Mouse (Mus musculus) lung, embryonic 15.5 days (tissue): ENCODE data around the gene 2610008E11Rik. TPM values are rescaled to one million over a fixed set of nuclear protein-coding genes. Genes with fewer than 3 reads are reported as not detected.
A peak's percentile ranks its signal among the peaks of the same experiment; 100 is the strongest.

Source experiments
- ATAC-seq: fragments of 200-750 bp; cut with Nextera tagmentation; 2 replicates; pipeline ENCODE4 v1.8.0; 2017; ENCODE audit warnings: moderate number of reproducible peaks, borderline replicate concordance; ENCODE audit not compliant: low FRiP score, low TSS enrichment; ENCODE audit errors: extremely low read depth
- H3K27ac ChIP-seq: fragments of 300-500 bp; sonication (generic); 2 replicates; pipeline ENCODE4 v1.5.1; 2015; ENCODE audit warnings: moderate library complexity, mild to moderate bottlenecking, inconsistent platforms
- H3K27me3 ChIP-seq: fragments of 300-500 bp; sonication (generic); 2 replicates; pipeline ENCODE4 v1.6.1; 2015; ENCODE audit warnings: inconsistent platforms
- H3K36me3 ChIP-seq: fragments of 300-500 bp; sonication (generic); 2 replicates; pipeline ENCODE4 v1.6.1; 2015; ENCODE audit warnings: inconsistent platforms
- H3K4me1 ChIP-seq: fragments of 300-500 bp; sonication (generic); 2 replicates; pipeline ENCODE4 v1.6.1; 2015; ENCODE audit warnings: inconsistent platforms
- H3K4me2 ChIP-seq: fragments of 300-500 bp; sonication (generic); 2 replicates; pipeline ENCODE4 v1.6.1; 2015; ENCODE audit warnings: inconsistent platforms, mild to moderate bottlenecking, moderate library complexity
- H3K4me3 ChIP-seq: fragments of 300-500 bp; sonication (generic); 2 replicates; pipeline ENCODE4 v1.5.1; 2015; ENCODE audit warnings: mild to moderate bottlenecking, inconsistent platforms
- H3K9ac ChIP-seq: fragments of 300-500 bp; sonication (generic); 2 replicates; pipeline ENCODE4 v1.6.1; 2015; ENCODE audit warnings: inconsistent platforms
- H3K9me3 ChIP-seq: fragments of 300-500 bp; sonication (generic); 2 replicates; pipeline ENCODE4 v1.6.1; 2016; ENCODE audit warnings: inconsistent platforms
- WGBS: fragments of 180-500 bp; shearing (Covaris S2); methylation state at CpG from one replicate; pipeline ENCODE4 v1.1.7; 2015; 5-methylcytosine and 5-hydroxymethylcytosine counted together
- polyA plus RNA-seq: library from polyadenylated mRNA; unstranded; fragments of >200 nt; fragmentation: Nextera tagmentation; extraction: Ambion mirVana; gene quantifications from 2 replicates; pipeline ENCODE4 v1.2.1, GENCODE M21; 2015

2610008E11Rik gene
- 27.9 and 31.1 TPM in 2 replicates for polyA plus RNA-seq

DNA sequence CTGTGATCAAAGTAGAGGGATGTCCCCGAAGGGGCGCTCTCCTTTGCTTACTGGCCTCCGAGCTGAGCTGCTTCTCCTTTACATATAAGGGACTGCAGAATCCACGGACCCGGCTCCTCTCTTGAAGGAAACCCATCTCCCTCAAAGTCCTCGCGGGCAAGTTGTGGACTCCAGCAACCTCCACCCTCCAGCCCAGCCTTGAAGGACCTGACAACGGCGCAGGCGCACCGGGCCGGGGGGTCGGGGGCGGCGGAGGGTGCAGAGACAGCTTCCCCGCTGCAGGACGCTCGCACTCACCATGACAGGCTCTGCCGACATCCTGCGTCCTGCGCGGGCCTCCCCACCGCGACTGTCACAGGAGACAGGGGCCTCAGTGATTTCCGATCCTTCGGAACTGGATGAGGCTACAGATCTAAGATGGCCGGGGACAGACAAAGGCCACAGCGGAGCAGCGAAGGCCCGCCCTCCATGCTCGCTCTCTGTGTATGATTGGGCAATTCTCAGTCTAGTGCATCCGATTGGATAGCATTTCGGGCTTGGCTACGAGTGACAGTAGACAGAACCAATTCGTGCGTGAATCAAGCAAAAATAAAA, at the start of gene 2610008E11Rik:
Gene 2610008E11Rik, minus strand, starts transcription at position 440 of the 594 bp plus-strand sequence.
- ATAC-seq, result peak; percentile 100

DNA sequence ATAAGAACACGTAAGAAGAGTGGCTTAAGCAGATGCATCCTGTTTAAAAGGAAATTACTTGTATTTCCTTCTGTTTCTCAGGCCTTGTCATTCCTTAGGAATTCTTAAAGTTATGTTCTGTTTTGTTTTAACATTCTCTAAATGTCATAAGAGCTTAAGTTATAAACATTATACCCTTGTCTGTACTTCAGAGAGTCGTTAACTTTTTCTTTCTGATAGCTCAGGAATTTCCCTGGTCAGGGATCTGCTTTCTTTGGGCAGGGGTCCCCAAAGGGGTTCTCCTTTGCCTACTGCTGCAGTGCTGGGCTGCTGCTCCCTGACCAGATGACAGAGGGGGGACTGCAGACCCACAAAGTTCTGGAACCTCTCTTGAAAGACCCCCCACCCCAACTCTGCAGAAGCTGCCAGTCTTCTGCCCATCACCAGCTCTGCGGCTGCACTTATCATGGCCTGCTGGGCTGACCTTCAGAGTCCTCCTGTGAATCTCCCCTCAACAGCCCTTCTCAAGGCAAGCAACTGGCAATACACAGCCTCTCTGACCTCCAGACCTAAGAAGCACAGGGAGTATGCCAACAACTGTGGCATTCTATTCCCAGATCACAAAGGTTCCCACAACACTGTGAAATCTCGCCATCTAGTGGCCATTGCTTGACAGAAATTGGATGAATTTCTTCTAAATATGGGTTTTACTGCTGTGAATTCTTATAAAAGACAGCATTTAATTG, 18.9 kb upstream of the 2610008E11Rik start:
- ATAC-seq, result peak; percentile 74; the same call in 1 of the 2 replicates
- H3K9ac ChIP-seq, result no peak overlapping the region
- peaks cover 8% of the 10 kb centered on the region for H3K4me1 ChIP-seq
- 19% methylated on average over 4 of the region's 4 CpGs for WGBS
- no peak overlapping the region for H3K4me2 ChIP-seq
- H3K9me3 ChIP-seq, result no peaks in the 10 kb centered on the region
- no peaks in the 10 kb centered on the region for H3K36me3 ChIP-seq
- no peak overlapping the region for H3K4me3 ChIP-seq
- H3K27me3 ChIP-seq, result no peaks in the 10 kb centered on the region
- peak overlapping the region; percentile 83 for H3K27ac ChIP-seq

More for the DNA sequence above, at the start of gene 2610008E11Rik:
- H3K4me2 ChIP-seq, result peak within 1 kb of the TSS; percentile 63
- H3K9me3 ChIP-seq, result no peaks in the 10 kb centered on the region
- peak within 1 kb of the TSS; percentile 99 for H3K9ac ChIP-seq
- no peaks in the 10 kb centered on the region for H3K27me3 ChIP-seq
- WGBS, result under 1% methylated on average over 36 of the region's 36 CpGs
- peaks cover 18% of the 10 kb centered on the region for H3K36me3 ChIP-seq
- H3K27ac ChIP-seq, result peak within 1 kb of the TSS; percentile 98
- peaks cover 20% of the 10 kb centered on the region for H3K4me1 ChIP-seq
- H3K4me3 ChIP-seq, result peak within 1 kb of the TSS; percentile 93

DNA sequence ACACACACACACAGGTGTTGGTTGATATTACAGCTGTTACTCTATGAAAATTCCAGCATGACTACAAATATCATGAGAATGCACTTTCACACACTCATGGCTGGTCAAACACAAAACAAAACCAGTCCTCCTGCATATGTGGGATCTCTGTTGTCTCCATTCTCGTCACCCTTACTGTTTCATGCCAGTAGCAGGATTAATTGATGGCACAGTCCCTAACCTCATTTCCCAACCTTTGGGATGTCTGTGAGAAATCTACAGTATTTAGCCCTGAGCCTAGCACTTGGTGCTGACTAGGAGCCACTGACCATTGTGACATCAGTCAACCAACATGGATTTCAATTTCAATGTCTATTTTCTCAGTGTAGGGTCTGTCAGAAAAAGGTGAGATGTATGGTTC, 17.7 kb upstream of the 2610008E11Rik start:
- Histone ChIP-seq H3K27me3 (no peaks in the 10 kb centered on the region), H3K27ac (no peak overlapping the region), H3K4me3 (no peak overlapping the region), H3K36me3 (no peaks in the 10 kb centered on the region), H3K4me1 (peaks cover 8% of the 10 kb centered on the region), H3K9me3 (no peaks in the 10 kb centered on the region), H3K9ac (no peak overlapping the region), H3K4me2 (no peak overlapping the region)
- no peak for ATAC-seq
- 78% methylated on average over 1 of the region's 1 CpGs for WGBS

DNA sequence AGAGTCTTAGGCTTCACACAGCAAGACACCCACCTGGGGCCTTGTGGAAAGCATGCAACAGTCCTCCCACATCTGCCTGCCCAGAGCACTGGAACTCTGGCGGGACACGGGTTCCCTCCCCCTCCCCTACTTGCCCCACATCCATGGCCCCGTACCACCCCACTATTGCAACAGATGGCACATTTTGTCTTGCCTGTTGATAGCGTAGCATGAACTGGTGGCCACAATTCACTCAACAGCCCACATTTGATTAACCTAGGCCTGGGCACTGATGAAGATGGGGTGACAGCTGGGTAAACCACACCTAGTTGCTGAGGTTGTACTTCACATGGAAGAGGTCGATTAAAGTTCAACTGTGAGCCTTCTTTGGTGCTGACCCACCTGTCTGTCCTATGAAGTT, 13.1 kb upstream of the 2610008E11Rik start:
- H3K9ac ChIP-seq, result no peak overlapping the region
- no peaks in the 10 kb centered on the region for H3K9me3 ChIP-seq
- H3K4me2 ChIP-seq, result no peak overlapping the region
- 83% methylated on average over 5 of the region's 5 CpGs for WGBS
- H3K27me3 ChIP-seq, result no peaks in the 10 kb centered on the region
- no peaks in the 10 kb centered on the region for H3K36me3 ChIP-seq
- no peak overlapping the region for H3K27ac ChIP-seq
- peaks cover 13% of the 10 kb centered on the region for H3K4me1 ChIP-seq
- no peak overlapping the region for H3K4me3 ChIP-seq
- ATAC-seq, result no peak

DNA sequence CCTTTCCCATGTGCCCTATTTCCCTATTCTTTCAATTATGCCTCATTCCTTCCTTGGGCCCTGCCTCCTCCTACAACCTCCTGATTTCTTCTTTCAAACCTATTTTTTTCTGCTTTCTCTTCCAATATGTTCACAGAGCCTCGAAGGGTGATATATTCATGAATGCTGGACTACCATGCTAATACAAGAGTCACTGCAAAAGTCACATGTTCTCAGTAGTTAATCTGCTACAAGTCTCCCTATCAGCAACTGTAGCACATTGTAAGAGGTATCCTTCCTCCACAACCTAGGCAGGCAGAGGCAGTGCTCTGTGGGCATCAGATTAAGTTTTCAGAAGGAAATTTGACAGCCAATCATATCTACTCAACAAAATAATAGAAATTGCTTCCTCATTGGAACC, 11.8 kb upstream of the 2610008E11Rik start:
- H3K36me3 ChIP-seq, result no peaks in the 10 kb centered on the region
- H3K27me3 ChIP-seq, result no peaks in the 10 kb centered on the region
- H3K4me1 ChIP-seq, result peaks cover 12% of the 10 kb centered on the region
- H3K9me3 ChIP-seq, result no peaks in the 10 kb centered on the region
- H3K4me3 ChIP-seq, result no peak overlapping the region
- H3K9ac ChIP-seq, result no peak overlapping the region
- no peak overlapping the region for H3K4me2 ChIP-seq
- WGBS, result 79% methylated on average over 1 of the region's 1 CpGs
- ATAC-seq, result no peak
- H3K27ac ChIP-seq, result no peak overlapping the region

DNA sequence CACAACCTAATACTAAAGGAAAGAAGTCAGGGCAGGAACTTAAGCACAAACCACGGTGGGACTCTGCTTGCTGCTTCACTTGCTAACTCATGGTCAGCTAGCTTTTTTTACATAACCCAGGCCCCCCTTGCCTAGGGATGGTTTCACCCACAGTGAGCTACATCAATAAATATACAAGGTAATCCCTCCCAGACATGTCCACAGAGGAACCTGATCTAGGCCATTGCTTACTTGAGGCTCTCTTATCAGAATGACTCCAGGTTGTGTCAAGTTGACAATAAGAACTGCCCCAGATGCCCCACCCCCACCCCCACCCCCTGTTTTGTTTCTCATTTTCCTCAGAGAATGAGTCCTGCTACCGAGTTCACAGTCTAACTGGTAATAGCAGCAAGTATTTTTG, 10.1 kb upstream of the 2610008E11Rik start:
- no peak for ATAC-seq

DNA sequence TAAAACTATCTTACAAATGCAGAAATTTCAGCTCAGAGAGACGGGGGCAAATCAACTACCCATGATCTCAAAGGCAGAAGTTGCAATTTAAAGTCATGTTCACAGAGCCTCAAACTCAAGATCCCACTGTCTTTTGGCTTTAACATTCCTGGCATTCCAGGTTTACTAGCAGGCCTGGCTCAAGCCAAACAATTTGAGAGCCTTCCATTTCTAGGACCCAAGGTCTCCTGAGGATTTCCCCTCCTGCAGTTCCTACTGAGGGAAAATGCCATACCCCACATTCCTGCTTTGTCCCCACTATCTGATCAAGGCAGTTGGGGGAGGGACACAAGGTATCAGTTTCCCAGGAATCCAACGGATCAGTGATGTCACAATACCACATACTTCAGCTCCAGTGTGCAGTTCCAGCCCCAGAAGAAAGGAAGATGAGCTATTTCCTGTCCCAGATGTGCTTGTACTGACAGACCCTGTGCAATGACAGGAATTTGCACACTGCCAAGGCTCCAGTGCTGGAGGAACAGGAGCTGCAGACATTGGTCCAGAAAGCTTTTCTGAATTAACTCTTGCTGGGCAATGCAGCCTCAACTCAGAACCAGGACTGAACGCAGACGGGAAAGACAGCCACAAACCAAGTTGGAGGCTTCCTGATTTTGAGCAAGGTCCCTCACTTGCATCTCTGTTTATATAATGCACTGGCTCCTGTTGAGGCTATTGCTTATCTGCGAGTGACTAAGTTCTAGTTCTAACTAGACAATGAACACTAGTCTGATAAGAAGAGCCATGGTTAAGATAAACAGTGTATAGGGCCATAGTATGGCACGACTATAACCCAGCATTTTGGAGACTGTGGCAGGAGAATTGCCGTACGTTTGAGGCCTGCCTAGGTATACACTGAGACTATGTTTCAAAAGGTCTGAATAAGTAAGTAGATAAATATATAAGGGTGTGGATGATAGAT, 9.2 kb upstream of the 2610008E11Rik start:
- Histone ChIP-seq H3K4me3 (no peak overlapping the region), H3K9ac (no peak overlapping the region), H3K27ac (peak overlapping the region; percentile 3; the same call in 1 of the 2 replicates), H3K4me1 (peaks cover 12% of the 10 kb centered on the region), H3K36me3 (no peaks in the 10 kb centered on the region), H3K9me3 (no peaks in the 10 kb centered on the region), H3K27me3 (no peaks in the 10 kb centered on the region), H3K4me2 (no peak overlapping the region)
- ATAC-seq, result peak; percentile 58; the same call in 1 of the 2 replicates
- 30% methylated on average over 8 of the region's 8 CpGs for WGBS

More for the DNA sequence above, 10.1 kb upstream of the 2610008E11Rik start:
- Histone ChIP-seq H3K36me3 (no peaks in the 10 kb centered on the region), H3K4me3 (no peak overlapping the region), H3K27ac (no peak overlapping the region), H3K9ac (no peak overlapping the region), H3K27me3 (no peaks in the 10 kb centered on the region), H3K4me1 (peaks cover 12% of the 10 kb centered on the region), H3K4me2 (no peak overlapping the region), H3K9me3 (no peaks in the 10 kb centered on the region)
- 65% methylated on average over 2 of the region's 2 CpGs for WGBS

DNA sequence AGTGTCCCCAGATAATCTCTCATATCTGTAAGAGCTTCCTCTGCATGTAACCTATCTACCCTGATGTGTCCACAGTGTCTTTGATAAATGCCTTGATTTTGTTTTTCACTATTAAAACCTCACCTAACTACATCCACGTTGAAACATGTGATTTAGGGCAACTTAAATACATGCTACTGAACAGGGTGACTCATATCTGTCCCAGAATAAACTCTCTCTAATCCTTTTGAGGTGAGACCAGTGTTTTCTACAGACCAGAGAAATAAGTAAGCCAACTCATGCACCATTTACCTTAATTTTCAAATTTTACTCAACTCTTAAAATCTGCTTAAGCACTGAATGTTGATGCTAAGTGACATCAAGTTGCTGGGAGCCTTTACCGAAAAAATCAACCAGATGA, 694 bp downstream of the 2610008E11Rik start:
- Histone ChIP-seq H3K9me3 (no peaks in the 10 kb centered on the region), H3K9ac (peak overlapping the region; percentile 99), H3K27me3 (no peaks in the 10 kb centered on the region), H3K4me3 (peak overlapping the region; percentile 93), H3K4me2 (peak overlapping the region; percentile 63), H3K27ac (peak overlapping the region; percentile 98), H3K4me1 (peaks cover 20% of the 10 kb centered on the region), H3K36me3 (peaks cover 23% of the 10 kb centered on the region)
- ATAC-seq, result no peak
- WGBS, result 3% methylated on average over 2 of the region's 2 CpGs

DNA sequence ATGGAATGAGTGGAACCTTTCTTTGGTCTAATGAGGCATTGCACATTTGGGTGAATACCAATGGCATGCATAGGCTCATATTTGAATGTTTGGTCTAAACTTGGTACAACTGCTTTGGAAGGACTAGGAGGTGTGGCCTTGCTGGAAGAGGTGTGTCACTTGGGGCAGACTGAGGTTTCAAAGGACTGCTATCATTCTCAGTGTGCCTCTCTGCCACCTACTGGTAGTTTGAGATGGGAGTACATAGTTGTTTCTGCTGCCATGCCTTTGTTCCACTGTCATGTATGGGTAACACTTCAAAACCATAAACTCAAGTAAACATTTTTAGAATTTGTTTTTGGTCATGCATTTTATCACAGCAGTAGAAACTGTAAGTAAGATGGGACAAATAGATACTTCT, 5.7 kb downstream of the 2610008E11Rik start:
- Histone ChIP-seq H3K36me3 (peaks cover 60% of the 10 kb centered on the region), H3K27me3 (no peaks in the 10 kb centered on the region), H3K4me2 (no peak overlapping the region), H3K9me3 (no peaks in the 10 kb centered on the region), H3K4me1 (peaks cover 23% of the 10 kb centered on the region), H3K9ac (no peak overlapping the region), H3K27ac (no peak overlapping the region), H3K4me3 (no peak overlapping the region)
- ATAC-seq, result no peak

DNA sequence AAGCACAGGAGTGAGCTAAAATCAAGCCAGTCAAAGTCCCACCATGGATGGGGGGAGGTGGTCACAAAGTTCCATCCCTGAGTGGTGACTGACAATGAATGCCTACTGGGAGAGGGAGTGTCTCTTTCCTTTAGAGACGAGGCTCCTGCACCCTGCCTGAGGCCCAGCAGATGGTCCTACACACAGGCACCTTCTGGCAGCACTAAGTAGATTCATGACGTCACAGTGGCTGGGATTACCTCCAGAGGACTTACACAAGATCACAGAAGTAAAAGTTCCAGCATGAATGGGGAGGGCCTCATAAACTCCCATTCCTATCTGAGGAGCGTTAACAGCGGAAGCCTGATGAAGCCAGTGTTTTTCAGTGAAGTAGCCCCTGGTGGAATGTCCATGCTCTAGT, 8.4 kb downstream of the 2610008E11Rik start:
- Histone ChIP-seq H3K4me2 (no peak overlapping the region), H3K36me3 (peaks cover 60% of the 10 kb centered on the region), H3K4me3 (no peak overlapping the region), H3K9me3 (no peaks in the 10 kb centered on the region), H3K27me3 (no peaks in the 10 kb centered on the region), H3K4me1 (0 out of 2 replicates have a peak, but pooled peaks cover 3% of the 10 kb centered on the region), H3K9ac (no peak overlapping the region), H3K27ac (no peak overlapping the region)
- ATAC-seq, result no peak
- WGBS, result 74% methylated on average over 4 of the region's 4 CpGs

DNA sequence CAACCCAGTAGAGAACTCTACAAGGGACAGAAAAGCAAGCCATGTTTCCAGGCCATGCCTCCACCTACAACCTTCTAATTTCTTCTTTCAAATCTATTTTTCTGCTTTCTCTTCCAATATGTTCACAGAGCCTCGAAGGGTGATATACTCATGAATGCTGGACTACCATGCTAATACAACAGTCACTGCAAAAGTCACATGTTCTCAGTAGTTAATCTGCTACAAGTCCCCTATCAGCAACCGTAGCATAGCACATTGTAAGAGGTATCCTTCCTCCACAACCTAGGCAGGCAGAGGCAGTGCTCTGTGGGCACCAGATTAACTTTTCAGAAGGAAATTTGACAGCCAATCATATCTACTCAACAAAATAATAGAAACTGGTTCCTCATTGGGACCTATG, 10.8 kb downstream of the 2610008E11Rik start:
- ATAC-seq, result no peak
- no peak overlapping the region for H3K27ac ChIP-seq
- H3K9ac ChIP-seq, result no peak overlapping the region
- no peak overlapping the region for H3K4me3 ChIP-seq
- WGBS, result 97% methylated on average over 2 of the region's 2 CpGs
- peaks cover 40% of the 10 kb centered on the region for H3K36me3 ChIP-seq
- no peaks in the 10 kb centered on the region for H3K27me3 ChIP-seq
- H3K4me1 ChIP-seq, result 0 out of 2 replicates have a peak, but pooled peaks cover 3% of the 10 kb centered on the region
- H3K4me2 ChIP-seq, result no peak overlapping the region
- H3K9me3 ChIP-seq, result no peaks in the 10 kb centered on the region
